23 mouse cellular contexts compared by ENCODE assay signal in the genomic region with DNA sequence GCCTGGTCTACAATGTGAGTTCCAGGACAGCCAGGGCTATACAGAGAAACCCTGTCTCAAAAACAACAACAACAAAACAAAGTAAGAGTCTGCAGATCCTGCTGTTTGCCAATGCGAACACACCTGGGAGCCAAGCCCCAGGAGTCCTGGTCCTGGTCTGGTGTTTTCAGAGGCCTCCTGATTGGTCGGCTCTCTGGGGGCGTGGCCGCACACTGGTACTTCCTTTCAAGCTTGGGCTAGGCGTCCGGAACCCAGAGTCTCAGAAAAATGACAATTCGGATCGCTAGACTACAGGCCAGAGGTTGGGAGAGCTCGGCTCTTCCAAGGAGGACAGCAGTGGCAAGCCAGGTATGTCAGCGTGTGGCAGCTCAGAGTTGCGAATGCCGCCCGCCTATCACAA. TPM values are rescaled to one million over a fixed set of nuclear protein-coding genes. Genes with fewer than 3 reads are reported as not detected.
DNase-seq lines count a peak whose midpoint lies in the region; ATAC-seq and TF ChIP-seq lines count a peak whose summit lies in the region.
"Had no signal": no experiment of that assay in that cellular context is flagged by ENCODE, and none has a peak within 500 bp of the region (broad histone marks: within the 10 kb centered on the region; RNA-seq: fewer than 3 reads in every experiment).

No protein-coding gene starts in this region.

- no peaks in the 10 kb centered on the region for H3K9me3 ChIP-seq in intestine, embryonic 15.5 days
- H3K9me3 ChIP-seq in intestine, postnatal 0 days (ENCODE audit: control insufficient read depth) = no peaks in the 10 kb centered on the region
- 0 out of 2 replicates have a peak, but pooled peaks cover 3% of the 10 kb centered on the region for H3K9me3 ChIP-seq in ES-Bruce4 (replicated peaks; ENCODE audit: control insufficient read depth, insufficient read depth, low read length, poor library complexity, severe bottlenecking)
- no peaks in the 10 kb centered on the region for H3K9me3 ChIP-seq in liver, embryonic 11.5 days (ENCODE audit: control insufficient read depth, low read length)
- H3K9me3 ChIP-seq: embryonic facial prominence, embryonic 12.5 days; hindbrain, embryonic 10.5 days; liver, embryonic 15.5 days; midbrain, embryonic 13.5 days had no signal

- no peak for TF ChIP-seq POLR2A in ES-Bruce4 (IDR thresholded peaks at IDR 0.05; ENCODE audit: insufficient read depth, low read length)

- 54% methylated on average over 13 of the region's 13 CpGs for WGBS in intestine, embryonic 15.5 days
- 52% methylated on average over 13 of the region's 13 CpGs for WGBS in intestine, postnatal 0 days
- 43% methylated on average over 13 of the region's 13 CpGs for WGBS in liver, embryonic 11.5 days

- ATAC-seq in intestine, embryonic 15.5 days = no peak
- no peak for ATAC-seq in intestine, postnatal 0 days
- no peak for ATAC-seq in liver, embryonic 11.5 days (replicated peaks; ENCODE audit: low FRiP score)
- ATAC-seq: forebrain, embryonic 14.5 days; midbrain, embryonic 13.5 days had no signal

- no peak for TF ChIP-seq CTCF in intestine, postnatal 0 days (IDR thresholded peaks at IDR 0.05; ENCODE audit: low read depth)
- no peak for TF ChIP-seq CTCF in ES-Bruce4 (IDR thresholded peaks at IDR 0.05; ENCODE audit: low read depth, low read length)

- no peaks in the 10 kb centered on the region for H3K4me1 ChIP-seq in intestine, embryonic 15.5 days (replicated peaks)
- H3K4me1 ChIP-seq in intestine, postnatal 0 days (replicated peaks; ENCODE audit: control insufficient read depth, insufficient read depth, low read length) = no peaks in the 10 kb centered on the region
- H3K4me1 ChIP-seq in ES-Bruce4 (ENCODE audit: control insufficient read depth, insufficient read depth, low read length) = no peaks in the 10 kb centered on the region
- H3K4me1 ChIP-seq in liver, embryonic 11.5 days (replicated peaks; ENCODE audit: control insufficient read depth, insufficient read depth, low read length) = no peaks in the 10 kb centered on the region
- H3K4me1 ChIP-seq: embryonic facial prominence, embryonic 12.5 days; hindbrain, embryonic 10.5 days; liver, embryonic 15.5 days; midbrain, embryonic 13.5 days had no signal

- H3K36me3 ChIP-seq in intestine, embryonic 15.5 days = no peaks in the 10 kb centered on the region
- H3K36me3 ChIP-seq in intestine, postnatal 0 days (ENCODE audit: control insufficient read depth, insufficient read depth) = no peaks in the 10 kb centered on the region
- H3K36me3 ChIP-seq in ES-Bruce4 (ENCODE audit: control insufficient read depth, insufficient read depth, low read length, poor library complexity, severe bottlenecking) = no peaks in the 10 kb centered on the region
- no peaks in the 10 kb centered on the region for H3K36me3 ChIP-seq in liver, embryonic 11.5 days (ENCODE audit: control insufficient read depth, insufficient read depth, low read length)
- H3K36me3 ChIP-seq: embryonic facial prominence, embryonic 12.5 days; hindbrain, embryonic 10.5 days; liver, embryonic 15.5 days; midbrain, embryonic 13.5 days had no signal

- TF ChIP-seq EP300 in ES-Bruce4 (IDR thresholded peaks at IDR 0.05; ENCODE audit: insufficient read depth, low read depth, low read length) = no peak

- H3K4me2 ChIP-seq in intestine, embryonic 15.5 days (replicated peaks) = 0 out of 2 replicates have a peak overlapping the region, but pooled peaks have one; percentile 6
- no peak overlapping the region for H3K4me2 ChIP-seq in intestine, postnatal 0 days (replicated peaks; ENCODE audit: low read depth)
- H3K4me2 ChIP-seq in liver, embryonic 11.5 days = peak overlapping the region; percentile 19
- H3K4me2 ChIP-seq: embryonic facial prominence, embryonic 12.5 days; liver, embryonic 15.5 days; midbrain, embryonic 13.5 days had no signal

- H3K4me3 ChIP-seq in intestine, embryonic 15.5 days (replicated peaks) = no peak overlapping the region
- H3K4me3 ChIP-seq in intestine, postnatal 0 days (ENCODE audit: low read depth, low read length) = no peak overlapping the region
- peak overlapping the region; percentile 55 for H3K4me3 ChIP-seq in ES-Bruce4 (ENCODE audit: low read depth, low read length)
- peak overlapping the region; percentile 6; the same call in 1 of the 2 replicates for H3K4me3 ChIP-seq in liver, embryonic 11.5 days (ENCODE audit: low read depth, low read length)
- H3K4me3 ChIP-seq: embryonic facial prominence, embryonic 12.5 days; erythroblast, embryonic 14.5 days; hindbrain, embryonic 10.5 days; liver, embryonic 15.5 days; midbrain, embryonic 13.5 days; myocyte had no signal

- H3K9ac ChIP-seq in intestine, embryonic 15.5 days = no peak overlapping the region
- H3K9ac ChIP-seq in intestine, postnatal 0 days (ENCODE audit: low read depth, low read length) = no peak overlapping the region
- peak overlapping the region; percentile 13 for H3K9ac ChIP-seq in ES-Bruce4 (ENCODE audit: low read depth, poor library complexity, severe bottlenecking)
- H3K9ac ChIP-seq in liver, embryonic 11.5 days (ENCODE audit: low read depth, low read length) = no peak overlapping the region
- H3K9ac ChIP-seq: embryonic facial prominence, embryonic 12.5 days; liver, embryonic 15.5 days; midbrain, embryonic 13.5 days had no signal

- DNase-seq in A20 (ENCODE audit: low read depth, low spot score) = peak; percentile 56
- DNase-seq in liver, embryonic 11.5 days (ENCODE audit: low spot score) = no peak
- no peak for DNase-seq in cerebellum, postnatal 14 days
- no peak for DNase-seq in spleen, postnatal 36 days (ENCODE audit: low spot score in 2 of 2)
- DNase-seq: adrenal gland, adult 8-10 months; cerebellum, adult 9-10 months; gastrocnemius, postnatal 25 days; kidney, adult 8-10 months; kidney, postnatal 36 days; lung, postnatal 10 days; thymus, adult 18-20 months had no signal

- no peaks in the 10 kb centered on the region for H3K27me3 ChIP-seq in intestine, embryonic 15.5 days (replicated peaks)
- no peaks in the 10 kb centered on the region for H3K27me3 ChIP-seq in intestine, postnatal 0 days (replicated peaks; ENCODE audit: control insufficient read depth, insufficient read depth, low read length)
- H3K27me3 ChIP-seq in ES-Bruce4 (ENCODE audit: control insufficient read depth, insufficient read depth, low read length, poor library complexity, severe bottlenecking) = no peaks in the 10 kb centered on the region
- no peaks in the 10 kb centered on the region for H3K27me3 ChIP-seq in liver, embryonic 11.5 days (replicated peaks; ENCODE audit: control insufficient read depth, insufficient read depth, low read length)
- H3K27me3 ChIP-seq: embryonic facial prominence, embryonic 12.5 days; liver, embryonic 15.5 days; midbrain, embryonic 13.5 days had no signal

- no peak overlapping the region for H3K27ac ChIP-seq in intestine, embryonic 15.5 days
- H3K27ac ChIP-seq in intestine, postnatal 0 days (ENCODE audit: low read depth, low read length) = no peak overlapping the region
- H3K27ac ChIP-seq in ES-Bruce4 (ENCODE audit: insufficient read depth, low read length) = no peak overlapping the region
- no peak overlapping the region for H3K27ac ChIP-seq in liver, embryonic 11.5 days (ENCODE audit: low read depth, low read length)
- H3K27ac ChIP-seq: embryonic facial prominence, embryonic 12.5 days; hindbrain, embryonic 10.5 days; liver, embryonic 15.5 days; midbrain, embryonic 13.5 days had no signal

RNA-seq across cellular contexts. Expression of a gene that starts 12.3 kb away (rescaled TPM):
- polyA plus RNA-seq in intestine, embryonic 15.5 days (2015; fragmentation: Nextera tagmentation; extraction: Ambion mirVana) = 0.53 and 0.57 TPM in 2 replicates
- polyA plus RNA-seq in intestine, postnatal 0 days (2015; fragmentation: Nextera tagmentation; extraction: Ambion mirVana) = 0.20 TPM in 2 replicates
- 0.67 and 1.0 TPM in 2 replicates for polyA plus RNA-seq in ES-Bruce4 (2011; ENCODE audit: insufficient read depth, insufficient read length, low read depth, missing spikeins)
- 0.18 and 0.35 TPM in 2 replicates for polyA plus RNA-seq in liver, embryonic 11.5 days (2014; fragmentation: Nextera tagmentation; extraction: Ambion mirVana)
- polyA plus RNA-seq: erythroblast, embryonic 14.5 days had no signal

RNA-seq across cellular contexts. Expression of a gene that starts 13.2 kb away (rescaled TPM):
- not detected in 2 replicates for polyA plus RNA-seq in intestine, embryonic 15.5 days (2015; fragmentation: Nextera tagmentation; extraction: Ambion mirVana)
- polyA plus RNA-seq in intestine, postnatal 0 days (2015; fragmentation: Nextera tagmentation; extraction: Ambion mirVana) = not detected in 2 replicates
- polyA plus RNA-seq in ES-Bruce4 (2011; ENCODE audit: insufficient read depth, insufficient read length, low read depth, missing spikeins) = not detected in 2 replicates
- polyA plus RNA-seq in liver, embryonic 11.5 days (2014; fragmentation: Nextera tagmentation; extraction: Ambion mirVana) = not detected in 2 replicates
- polyA plus RNA-seq: erythroblast, embryonic 14.5 days; heart, embryonic 14.5 days; liver, embryonic 15.5 days; small intestine, adult 2 months had no signal

RNA-seq across cellular contexts. Expression of a gene that starts 19.3 kb away (rescaled TPM):
- 276 and 288 TPM in 2 replicates for polyA plus RNA-seq in intestine, embryonic 15.5 days (2015; fragmentation: Nextera tagmentation; extraction: Ambion mirVana)
- polyA plus RNA-seq in intestine, postnatal 0 days (2015; fragmentation: Nextera tagmentation; extraction: Ambion mirVana) = 78.7 and 80.9 TPM in 2 replicates
- 82.8 and 94.5 TPM in 2 replicates for polyA plus RNA-seq in ES-Bruce4 (2011; ENCODE audit: insufficient read depth, insufficient read length, low read depth, missing spikeins)
- polyA plus RNA-seq in liver, embryonic 11.5 days (2014; fragmentation: Nextera tagmentation; extraction: Ambion mirVana) = 344 and 357 TPM in 2 replicates

Comparison
In these comparisons a context has a peak if more than half of its experiments do, and no peak if none do; other contexts are left out.
1. H3K4me3 ChIP-seq: peak in ES-Bruce4 (single experiment) and liver, embryonic 11.5 days (single experiment); none in intestine, embryonic 15.5 days (single experiment) and intestine, postnatal 0 days (single experiment).